Mouse (Mus musculus) R1 (cell line): ENCODE data around the gene Os9.
"Not testable (repeated sequence)": the region's sequence is repeated elsewhere in the genome, so short reads cannot be mapped to it uniquely, and the experiment has no call there.

Experiments used
- DNase-seq: peaks from one replicate; pipeline ENCODE4 v3.0.0-alpha.2; 2018; ENCODE audit warnings: low read depth, low spot score

Gene Os9

DNA sequence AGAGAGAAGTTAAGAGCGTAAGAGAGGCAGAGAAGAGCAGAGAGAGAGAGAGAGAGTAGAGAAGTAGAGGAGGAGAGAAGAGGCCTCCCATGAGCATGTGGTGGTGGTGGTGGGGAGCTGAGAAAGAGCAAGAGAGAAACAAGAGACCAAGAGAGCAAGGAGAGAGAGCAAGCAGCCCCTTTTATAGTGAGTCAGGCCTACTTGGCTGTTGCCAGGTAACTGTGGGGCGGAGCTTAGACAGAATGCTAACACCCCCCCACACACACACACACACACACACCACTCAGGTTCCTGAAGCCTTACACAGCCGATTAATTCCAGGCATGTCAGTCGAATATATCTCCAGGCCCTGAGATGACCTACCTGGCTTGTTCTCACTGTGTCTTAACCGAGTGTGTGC lies 24.4 kb upstream of the Os9 start:
- DNase-seq: no peak

DNA sequence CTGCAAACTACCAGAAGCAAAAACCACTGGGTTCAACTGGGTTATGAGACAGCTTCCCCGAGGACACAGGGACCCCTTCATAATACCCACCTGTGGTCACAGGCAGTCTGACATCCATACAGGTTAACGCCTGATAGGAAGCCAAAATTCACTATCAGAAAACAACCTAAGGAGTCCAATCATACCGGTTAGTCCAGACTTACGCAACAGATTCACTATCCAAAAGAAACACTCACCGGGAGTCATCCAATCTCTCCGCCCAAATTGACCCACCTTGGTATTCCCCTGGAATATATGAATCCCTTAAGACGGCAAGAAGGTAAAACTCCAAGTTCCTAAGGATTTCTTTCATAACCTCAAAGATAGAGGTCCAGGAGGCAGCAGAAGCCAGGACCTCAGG lies 23.6 kb upstream of the Os9 start:
- no peak for DNase-seq

DNA sequence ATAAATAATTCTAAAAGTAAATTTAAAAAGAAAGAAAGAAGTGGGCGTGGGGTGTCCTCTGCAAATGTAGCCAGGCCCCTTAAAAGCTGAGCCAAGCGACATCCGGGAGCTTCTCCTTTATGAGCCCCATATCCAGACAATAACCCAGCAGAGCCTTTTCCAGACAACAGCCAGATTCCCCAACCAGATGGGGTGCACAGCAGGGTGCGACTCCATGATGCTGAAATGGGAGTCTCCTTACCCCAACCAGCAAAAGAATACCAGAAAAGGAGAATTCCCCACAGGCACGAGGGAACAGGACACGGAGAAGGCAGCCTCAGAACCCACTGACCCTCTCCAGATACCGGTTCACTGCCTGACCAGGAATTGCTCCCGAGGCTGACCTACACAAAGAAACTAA lies 22.3 kb upstream of the Os9 start:
- no peak for DNase-seq

DNA sequence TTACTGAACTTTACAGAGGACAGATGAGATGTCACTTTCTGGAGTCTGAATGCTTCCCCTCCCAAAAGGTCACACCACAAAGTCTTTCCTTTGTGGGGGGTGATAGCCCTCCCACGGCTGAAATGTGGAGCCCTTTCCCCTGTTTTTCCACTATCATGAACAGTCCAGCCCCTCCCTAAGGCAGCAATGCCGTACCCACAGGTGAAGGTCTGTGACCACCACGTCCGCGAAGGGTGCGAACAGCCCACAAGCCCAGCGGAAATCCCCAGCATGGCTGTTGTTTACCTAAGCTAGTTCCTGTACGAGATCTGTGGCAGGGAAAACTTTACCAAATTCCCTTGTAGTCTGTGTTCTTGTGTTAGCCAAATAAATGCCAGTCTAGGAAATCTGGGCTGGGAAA lies 20.6 kb upstream of the Os9 start:
- no peak for DNase-seq

DNA sequence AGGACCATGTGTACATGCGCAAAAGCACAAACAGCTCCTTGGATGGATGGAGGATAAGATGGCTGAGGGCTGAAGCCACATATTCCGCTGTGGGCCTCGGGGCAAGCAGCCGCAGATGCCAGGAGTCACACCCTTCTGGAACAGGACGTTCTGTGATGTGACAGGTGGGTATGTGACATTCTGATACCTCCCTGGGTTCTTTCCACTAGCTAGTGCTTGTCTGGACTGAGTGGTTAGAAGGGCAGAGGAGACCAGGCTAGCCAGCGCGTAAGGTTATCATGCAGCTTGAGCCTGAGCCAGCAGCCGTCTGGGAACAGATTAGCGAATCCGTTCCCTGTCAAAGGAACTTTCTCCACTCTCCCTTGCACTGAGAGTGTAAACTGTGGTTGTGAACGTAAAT lies 20.0 kb upstream of the Os9 start:
- no peak for DNase-seq

DNA sequence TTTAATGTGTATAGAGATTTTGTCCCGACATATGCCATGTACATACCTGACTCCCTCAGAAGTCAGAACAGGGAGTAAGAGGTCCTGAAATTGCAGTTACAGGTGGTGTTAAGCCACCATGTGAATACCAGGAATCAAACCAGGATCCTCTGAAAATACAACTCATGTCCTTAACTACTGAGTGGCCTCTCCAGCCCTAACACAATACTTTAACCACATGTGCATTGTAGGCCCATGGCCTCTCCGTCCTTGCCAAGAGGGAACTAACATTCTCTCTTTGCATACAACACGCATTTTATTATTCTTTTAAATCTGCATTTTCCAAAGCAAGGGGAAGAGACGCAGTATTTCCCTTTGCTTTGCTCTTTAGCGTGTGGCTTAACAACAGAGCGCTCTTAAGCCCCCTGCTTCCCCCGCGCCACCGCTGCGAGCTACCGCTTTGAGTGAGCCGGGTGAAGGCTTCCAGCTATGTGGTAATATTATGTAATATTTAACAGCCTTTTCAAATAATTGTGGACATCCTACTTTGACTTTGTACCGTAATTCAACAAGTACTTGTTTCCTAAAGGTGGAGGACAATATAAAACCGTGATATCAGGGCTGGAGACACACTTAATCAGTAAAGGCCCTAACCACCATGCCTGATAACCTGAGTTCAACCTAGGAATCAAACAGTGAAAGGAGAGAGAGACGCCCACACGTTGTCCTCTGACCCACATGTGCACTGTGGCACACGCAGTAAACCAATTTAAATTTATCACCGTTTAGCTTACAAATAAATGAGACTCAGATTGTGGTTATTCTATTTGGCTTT lies 17.6 kb upstream of the Os9 start:
- DNase-seq: no peak

DNA sequence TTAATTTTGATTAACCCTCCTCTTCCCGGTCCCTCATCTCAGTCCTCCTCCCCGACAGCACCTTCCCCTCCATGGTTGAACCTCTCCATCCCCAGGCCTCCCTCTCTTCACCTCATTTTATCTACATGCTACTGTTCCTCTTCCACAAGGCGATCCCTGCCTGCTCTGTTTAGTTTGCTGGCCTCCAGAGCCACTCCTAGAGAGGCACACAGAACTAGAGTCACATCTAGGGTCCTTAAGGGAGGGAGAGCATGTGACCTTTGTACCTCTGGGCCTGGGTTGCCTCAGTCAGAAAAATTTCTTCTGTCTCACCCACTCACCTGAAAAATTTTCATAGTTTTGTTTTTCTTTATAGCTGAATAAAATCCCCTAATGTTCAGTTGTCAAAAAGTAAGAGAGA lies 17.0 kb upstream of the Os9 start:
- no peak for DNase-seq

DNA sequence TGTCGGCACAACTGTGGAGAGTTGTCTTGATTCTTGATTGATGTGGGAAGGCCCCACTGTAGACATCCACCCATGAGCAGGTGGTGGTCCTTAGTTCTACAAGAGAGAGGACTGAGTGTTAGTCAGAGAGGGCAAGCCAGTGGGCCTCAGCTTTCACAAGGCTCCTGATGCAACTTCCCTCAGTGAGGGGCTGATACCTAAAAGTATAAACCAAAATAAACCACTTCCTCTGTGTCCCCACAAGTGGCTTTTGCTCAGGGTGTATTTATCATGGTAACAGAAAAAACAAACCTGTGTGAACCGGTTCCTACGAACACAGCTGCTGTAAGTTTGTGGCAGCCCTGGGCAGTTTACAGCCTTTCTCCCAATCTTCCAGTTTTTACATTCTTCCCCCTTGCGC lies 15.6 kb upstream of the Os9 start:
- no peak for DNase-seq

DNA sequence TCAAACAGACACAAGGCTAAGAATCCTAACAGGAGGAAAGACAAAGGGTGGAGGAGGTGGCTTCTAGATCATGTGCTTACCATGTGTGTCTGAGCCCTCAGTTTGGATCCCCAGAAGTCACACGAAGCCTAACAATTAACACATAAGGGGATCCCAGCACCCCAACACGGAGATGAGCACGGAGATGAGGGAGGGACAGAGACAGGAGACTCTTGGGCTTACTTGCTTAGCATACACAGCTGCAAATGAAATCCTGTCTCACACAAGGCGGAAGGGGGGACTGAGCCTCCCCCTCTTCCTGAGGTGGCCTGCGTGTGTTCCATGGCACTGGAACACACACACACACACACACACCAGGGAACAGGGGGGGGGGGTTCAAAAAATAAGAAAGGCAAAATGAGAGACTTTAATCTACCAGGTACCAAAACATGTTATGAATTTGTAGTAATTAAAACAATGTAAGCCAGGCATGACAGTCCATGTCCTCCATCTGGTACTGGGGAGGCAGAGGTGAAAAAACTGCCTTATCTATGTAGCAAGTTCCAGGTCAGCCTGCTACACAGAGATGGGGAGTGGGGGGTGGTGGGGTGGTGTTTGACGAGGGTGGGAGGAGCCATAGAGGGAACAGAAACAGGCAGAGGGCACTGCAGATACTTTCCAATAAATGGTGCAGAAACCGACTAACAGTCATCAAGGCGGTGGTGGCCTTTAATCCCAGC lies 14.3 kb upstream of the Os9 start:
- DNase-seq: no peak

DNA sequence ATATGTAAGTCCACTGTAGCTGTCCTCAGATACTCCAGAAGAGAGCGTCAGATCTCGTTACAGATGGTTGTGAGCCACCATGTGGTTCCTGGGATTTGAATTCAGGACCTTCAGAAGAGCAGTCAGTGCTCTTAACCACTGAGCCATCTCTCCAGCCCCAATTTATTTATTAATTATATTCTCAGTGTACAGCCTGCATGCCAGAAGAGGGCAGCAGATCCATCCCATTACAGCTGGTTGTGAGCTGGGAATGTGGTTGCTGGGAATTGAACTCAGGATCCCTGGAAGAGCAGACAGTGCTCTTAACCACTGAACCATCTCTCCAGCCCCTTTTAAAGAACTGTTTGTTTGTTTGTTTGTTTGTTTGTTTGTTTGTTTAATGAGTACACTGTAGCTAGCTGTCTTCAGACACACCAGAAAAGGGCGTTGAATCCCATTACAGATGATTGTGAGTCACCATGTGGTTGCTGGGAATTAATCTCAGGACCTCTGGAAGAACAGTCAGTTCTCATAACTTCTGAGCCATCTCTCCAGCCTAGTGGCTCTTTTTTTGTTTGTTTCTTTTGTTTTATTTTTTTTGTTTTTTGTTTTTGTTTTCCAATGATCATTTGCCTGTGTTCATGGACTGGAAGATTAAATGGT lies 13.6 kb upstream of the Os9 start:
- DNase-seq: not testable (repeated sequence)

DNA sequence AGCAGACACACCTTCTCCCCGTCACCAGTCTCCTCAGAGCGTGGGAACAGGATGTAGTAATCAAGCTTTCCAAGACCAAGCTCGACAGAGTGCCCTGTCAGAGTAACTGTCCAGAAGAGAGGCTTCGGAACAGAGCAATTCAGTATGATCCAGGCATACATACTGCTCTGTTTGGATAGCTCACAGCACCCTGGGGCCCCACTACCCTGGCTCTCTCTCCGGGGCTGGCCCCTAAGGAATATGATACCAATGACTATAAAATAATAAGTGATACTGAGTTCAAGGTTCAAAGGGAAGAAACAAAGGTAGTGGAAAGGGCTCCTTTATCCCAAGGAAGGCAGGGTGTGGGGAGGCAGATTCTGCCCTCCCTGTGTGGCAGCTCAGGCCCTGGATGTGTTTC lies 11.5 kb upstream of the Os9 start:
- DNase-seq: no peak

DNA sequence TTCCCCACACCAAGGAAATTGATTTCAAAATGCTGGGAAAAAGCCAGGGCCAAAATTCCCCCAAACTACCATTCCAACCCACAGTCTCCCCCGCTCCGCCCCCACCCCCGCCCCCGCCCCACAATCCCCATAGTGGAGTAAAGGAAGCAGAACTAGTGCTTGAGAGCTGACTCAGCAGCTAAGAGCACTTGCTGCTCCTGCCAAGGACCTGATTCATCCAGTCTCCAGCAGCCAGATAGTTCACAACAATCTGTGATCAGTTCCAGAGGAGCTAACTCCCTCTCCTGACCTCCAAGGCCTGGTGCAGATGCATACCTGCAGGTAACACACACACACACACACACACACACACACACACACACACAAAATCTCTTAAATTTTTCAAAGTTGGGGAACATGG lies 8.5 kb upstream of the Os9 start:
- DNase-seq: no peak

DNA sequence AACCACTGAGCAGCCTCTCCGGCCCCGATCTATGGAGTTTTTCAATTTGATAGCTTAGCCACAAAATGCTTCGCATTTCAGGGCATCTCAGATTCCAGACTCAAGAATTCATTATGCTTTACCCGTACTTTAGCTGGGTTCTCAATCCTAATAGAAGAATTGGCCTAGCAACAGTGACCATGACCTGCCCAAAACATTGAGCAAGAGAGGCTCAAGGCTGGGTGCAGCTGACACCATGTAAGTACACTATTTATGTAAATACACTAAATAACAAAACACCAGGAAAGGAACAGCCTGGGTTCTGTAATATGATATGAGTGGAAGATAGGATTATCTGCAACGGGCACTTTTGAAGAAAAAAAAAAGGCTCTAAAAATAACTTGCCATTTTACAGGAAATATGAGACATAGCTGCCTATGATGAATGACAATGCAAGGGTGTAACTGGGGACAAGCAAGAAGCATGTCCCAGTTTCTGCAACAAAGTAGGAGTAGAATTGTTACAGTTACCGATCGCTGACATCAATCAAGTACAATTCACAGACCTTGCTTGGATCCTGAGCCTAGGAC lies 6.9 kb upstream of the Os9 start:
- DNase-seq: no peak

DNA sequence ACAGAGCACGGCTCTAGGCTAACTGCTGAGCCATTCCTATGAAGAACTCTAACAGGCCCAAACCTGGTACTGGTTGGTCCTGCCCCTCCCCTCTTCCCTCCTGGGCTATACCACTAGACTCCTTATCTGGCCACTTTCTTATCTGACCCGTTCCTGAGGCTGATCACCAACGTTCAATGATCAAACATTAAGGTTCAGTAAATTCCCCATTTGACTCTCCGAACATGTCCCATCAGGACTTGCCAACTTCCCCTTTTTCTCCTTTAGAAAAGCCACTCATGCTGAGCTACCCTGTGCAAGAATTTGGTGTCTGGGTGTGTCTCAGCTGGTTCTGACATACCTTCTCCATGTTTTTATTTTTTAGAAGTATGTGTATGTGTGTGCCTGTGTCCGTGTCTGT lies 5.6 kb upstream of the Os9 start:
- peak; percentile 46 for DNase-seq

DNA sequence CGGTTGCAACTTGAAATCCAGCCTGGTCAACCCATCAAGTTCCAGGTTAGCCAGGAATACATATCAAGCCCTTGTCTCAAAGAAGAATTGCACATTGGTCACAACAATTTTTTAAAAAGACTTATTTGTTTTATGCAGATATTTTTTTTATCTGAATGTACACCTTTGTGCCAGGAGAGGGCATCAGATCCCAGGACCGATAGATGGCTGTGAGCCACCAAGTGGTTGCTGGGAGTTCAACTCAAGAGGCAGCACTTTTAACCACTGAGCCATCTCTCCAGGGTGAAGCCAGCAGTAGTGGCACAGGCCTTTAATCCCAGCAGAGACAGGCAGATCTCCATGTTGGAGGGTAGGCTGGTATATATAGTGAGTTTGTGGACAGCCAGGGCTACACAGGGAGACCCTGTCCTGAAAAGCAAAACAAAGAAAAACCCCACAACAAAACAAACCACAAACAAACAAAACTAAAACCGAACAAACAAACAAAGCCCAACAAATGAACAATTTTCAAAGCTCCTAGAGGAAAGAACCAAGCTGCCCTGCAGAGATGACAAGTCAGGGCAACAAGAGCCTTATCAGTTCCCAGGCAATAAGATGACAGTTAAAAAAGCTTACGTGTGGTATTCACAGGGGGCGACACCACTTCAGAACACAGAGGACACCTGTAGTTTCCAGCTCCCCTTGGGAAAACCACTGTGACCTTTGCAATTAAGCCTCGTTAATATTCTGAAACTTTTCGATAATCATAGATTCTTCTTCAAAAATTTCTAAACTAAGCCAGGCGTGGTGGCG lies 4.5 kb upstream of the Os9 start:
- DNase-seq: peak; percentile 80

DNA sequence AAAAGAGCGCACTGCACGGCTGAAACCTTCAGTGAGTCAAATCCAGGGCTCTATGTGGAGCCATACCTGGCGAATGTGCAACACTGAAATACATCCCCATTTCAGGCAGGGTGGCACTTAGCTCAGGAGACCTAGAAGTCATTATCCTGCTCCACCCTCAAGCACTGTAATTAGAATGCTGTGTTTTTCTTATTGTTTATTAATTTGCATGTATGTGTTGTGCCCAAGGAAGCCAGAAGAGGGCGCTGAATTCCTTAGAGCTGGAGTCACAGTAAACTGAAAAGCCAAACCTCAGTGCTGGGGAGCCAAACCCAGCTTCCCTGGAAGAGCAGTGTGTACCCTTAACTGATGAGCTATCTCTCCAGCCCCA lies 2.5 kb upstream of the Os9 start:
- DNase-seq: peak; percentile 84

DNA sequence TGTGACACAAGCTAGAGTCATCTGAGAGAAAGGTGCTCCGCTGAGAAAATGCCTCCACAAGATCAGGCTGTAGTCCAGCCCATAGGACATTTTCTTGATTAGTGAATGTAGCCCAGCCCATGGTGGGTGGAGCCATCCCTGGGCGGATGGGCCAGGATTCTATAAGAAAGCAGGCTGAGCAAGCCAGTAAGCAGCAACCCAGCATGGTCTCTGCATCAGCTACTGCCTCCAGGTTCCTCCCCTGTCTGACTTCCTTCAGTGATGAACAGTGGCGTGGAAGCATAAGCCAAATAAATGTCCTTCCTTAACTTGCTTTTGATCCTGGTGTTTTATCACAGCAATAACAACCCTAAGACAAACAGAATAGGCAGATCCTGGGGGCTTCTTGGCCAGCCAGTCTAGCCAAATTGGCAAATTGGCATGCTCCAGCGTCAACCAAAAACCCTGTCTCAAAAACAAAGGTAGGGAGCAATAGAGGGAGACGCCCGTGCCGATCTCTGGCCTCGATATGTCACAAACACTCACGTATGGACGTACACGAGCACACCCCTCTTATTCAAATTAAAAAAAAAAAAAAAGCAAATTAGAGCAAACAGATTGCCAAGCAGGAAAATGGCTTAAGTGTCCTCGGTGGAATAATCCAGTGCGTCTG lies 2.0 kb upstream of the Os9 start:
- DNase-seq: peak; percentile 84

DNA sequence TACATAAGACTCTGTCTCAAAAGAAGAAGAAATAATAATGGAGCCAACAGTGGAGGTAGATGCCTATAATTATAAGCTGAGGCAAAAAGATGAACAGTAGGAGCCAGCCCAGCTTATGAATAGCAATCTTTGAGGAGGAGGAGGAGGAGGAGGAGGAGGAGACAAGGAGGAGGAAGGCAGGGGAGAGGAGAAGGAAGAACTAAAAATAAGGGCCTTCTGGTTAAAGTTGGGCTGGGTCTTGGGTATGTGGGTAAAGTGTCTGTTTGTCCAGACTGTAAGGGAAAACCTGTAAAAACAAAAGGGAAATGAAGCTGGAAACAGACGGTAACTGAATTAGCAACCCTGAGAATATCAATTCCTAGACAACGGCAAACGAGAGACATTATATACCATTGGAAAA lies 1.1 kb upstream of the Os9 start:
- no peak for DNase-seq

DNA sequence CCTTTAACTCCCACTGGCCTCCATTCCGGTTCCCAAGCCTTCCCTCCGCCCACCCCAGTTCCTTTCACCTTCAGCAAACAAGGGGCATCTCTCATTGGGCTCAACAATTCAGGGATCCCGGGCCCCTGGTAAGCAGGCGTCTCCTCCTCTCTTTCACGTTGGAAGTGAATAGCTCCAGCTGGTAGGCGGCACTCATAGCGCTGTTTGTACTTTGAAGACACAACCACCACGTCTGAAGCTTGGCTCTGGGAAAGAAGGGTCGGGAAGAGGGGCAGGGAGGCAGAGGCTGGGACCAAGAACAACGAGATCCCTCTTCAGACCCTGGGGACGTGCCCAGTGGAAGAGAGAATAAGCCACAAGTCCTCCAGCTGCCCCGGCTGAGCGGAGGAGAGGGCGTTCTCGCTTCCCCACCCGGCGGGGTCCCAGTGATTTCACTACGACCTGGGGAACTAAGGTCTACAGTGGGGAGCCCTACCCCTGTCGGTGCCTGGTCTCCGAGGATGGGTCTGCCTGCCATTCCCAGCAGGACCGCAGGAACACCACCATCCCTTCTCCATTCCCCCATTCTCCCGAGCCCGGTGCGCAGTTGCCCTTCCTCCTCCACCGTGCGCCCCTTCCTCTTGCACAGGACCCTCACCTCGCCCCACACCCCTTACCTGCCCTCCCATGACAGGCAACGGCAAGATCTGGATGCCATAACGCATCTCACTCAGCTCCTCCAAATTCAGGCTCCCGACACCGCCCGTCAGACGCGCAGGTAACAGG lies 448 bp downstream of the Os9 start:
- DNase-seq: no peak

DNA sequence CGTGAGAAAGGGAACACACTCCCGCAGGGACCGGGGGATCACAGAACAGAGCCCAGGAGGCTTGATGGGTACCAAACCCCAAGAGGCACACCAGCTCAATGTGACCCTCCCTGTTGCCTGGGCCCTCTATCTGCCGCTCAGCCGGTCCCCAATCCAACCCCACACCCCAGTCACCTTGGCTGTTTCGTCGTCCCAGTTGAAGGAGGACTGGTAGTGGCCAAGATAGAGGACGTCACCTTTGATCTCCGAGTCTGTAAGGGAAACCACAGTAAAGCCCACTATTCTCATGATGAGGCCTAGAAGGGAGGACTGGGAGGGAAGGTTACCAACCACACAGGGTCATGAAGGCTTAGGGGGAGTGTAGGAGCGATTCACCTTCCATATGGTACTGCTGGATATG lies 1.7 kb downstream of the Os9 start:
- DNase-seq: no peak

DNA sequence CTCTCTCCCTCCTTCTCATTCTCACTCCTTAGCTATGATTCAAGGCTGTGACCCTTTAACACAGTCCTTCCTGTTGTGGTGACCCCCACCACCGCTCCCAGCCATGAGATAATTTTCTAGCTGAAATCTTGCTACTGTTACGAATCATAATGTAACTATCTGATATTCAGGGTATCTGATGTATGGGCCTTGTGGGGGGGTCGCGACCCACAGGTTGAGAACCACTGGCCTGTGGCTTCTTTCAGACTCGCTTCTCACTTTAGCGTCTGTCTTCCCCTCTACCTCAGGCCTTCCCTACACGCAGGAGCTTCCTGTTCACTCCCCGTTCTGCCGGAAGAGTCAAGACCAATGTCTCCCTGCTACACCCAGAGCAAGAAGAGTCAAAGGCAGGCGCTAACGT lies 2.5 kb downstream of the Os9 start:
- no peak for DNase-seq
